Mouse (Mus musculus): ENCODE results near the gene Smok3c. TPM values are rescaled to one million over a fixed set of nuclear protein-coding genes. Genes with fewer than 3 reads are reported as not detected.

Gene Smok3c
- polyA plus RNA-seq (2012; rRNA removed) = not detected in 2 replicates

GRCm38 (mm10) chr5:138052894-138053293 is at the start of gene Smok3c:
Smok3c (plus strand) TSS chr5:138053194.

DNA sequence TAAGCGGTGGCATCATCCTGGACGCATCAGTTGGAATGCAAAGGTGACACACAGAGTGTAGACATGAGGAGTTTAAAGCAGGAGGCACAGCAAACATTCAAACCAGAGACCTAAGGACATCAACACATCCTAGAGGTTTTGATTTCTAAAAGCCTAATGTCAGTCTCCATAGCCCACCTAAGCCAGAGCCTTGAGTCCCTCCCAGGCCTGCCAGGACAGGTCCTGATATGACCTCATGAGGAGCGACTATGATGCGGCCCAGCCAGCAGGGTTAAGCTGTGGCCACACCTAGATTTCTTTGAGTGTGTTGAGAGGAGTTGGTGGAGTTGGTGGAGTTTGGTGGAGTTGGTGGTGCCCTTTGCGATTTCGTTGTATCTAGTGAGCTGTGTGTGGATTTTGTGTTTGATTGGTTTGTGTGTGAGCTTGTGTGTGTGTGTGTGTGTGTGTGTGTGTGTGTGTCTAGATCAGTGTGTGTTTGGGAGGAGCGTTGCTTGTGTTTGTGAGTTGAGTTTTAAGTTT is 32.0 kb upstream of the Smok3c start, which contains the start of the genes Smok3a and Smok3b:
TSS of gene Smok3a (plus strand) at position 301 of the 519 bp plus-strand sequence.
TSS of gene Smok3b (plus strand) at position 469 of the 519 bp plus-strand sequence.

DNA sequence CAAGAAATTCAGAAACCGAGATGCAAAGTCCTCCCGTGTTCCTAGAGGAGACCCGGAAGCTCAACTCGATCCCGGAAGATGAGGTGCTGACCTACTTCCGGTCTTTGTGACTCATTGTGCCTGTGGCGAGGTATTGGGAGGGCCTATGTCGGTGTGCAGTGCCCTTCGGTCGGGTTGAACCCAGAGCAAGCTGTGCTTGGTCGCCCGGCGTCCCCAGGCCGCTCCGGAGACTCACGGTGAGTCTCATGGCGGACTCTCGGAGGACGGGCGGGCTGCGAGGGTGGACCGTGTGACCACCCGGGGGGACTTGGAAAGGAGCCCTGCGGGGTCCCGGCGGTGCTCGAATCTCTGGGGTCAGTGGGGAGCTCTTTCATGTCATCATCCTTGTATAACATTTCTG is 32.0 kb downstream of the Smok3c start, which contains the start of gene Zkscan1:
TSS of gene Zkscan1 (plus strand) at position 89 of the 400 bp plus-strand sequence.

Other genes with a start within 250 kb of the Smok3c start
- 1.3 and 3.1 TPM in 2 replicates for gene Pilra, start 216.9 kb upstream of the Smok3c start, polyA plus RNA-seq (2012; rRNA removed)
- gene Pilrb1, start 195.1 kb upstream of the Smok3c start, polyA plus RNA-seq (2012; rRNA removed) = 1.7 and 2.0 TPM in 2 replicates
- gene Pilrb2, start 181.4 kb upstream of the Smok3c start, polyA plus RNA-seq (2012; rRNA removed) = 2.7 and 2.8 TPM in 2 replicates
- 5.7 and 7.1 TPM in 2 replicates for gene Cyp3a13, start 131.6 kb upstream of the Smok3c start, polyA plus RNA-seq (2012; rRNA removed)
- 0.12 and 0.35 TPM in 2 replicates for gene Gjc3, start 90.1 kb upstream of the Smok3c start, polyA plus RNA-seq (2012; rRNA removed)
- 0.88 and 1.7 TPM in 2 replicates for gene Azgp1, start 71.7 kb upstream of the Smok3c start, polyA plus RNA-seq (2012; rRNA removed)
- not detected in 2 replicates for gene Smok3a, start 31.9 kb upstream of the Smok3c start, polyA plus RNA-seq (2012; rRNA removed)
- gene Smok3b, start 31.8 kb upstream of the Smok3c start, polyA plus RNA-seq (2012; rRNA removed) = not detected in 2 replicates
- 3.5 and 4.0 TPM in 2 replicates for gene Zkscan1, start 31.9 kb downstream of the Smok3c start, polyA plus RNA-seq (2012; rRNA removed)
- 5.9 and 6.5 TPM in 2 replicates for gene Zscan21, start 63.7 kb downstream of the Smok3c start, polyA plus RNA-seq (2012; rRNA removed)
- 2.3 and 2.9 TPM in 2 replicates for gene Zfp113, start 102.5 kb downstream of the Smok3c start, polyA plus RNA-seq (2012; rRNA removed)
- gene Cops6, start 107.9 kb downstream of the Smok3c start, polyA plus RNA-seq (2012; rRNA removed) = 61.9 and 65.8 TPM in 2 replicates
- 24.4 and 31.9 TPM in 2 replicates for gene Ap4m1, start 118.8 kb downstream of the Smok3c start, polyA plus RNA-seq (2012; rRNA removed)
- gene Mcm7, start 119.2 kb downstream of the Smok3c start, polyA plus RNA-seq (2012; rRNA removed) = 24.7 and 26.8 TPM in 2 replicates
- gene Taf6, start 134.3 kb downstream of the Smok3c start, polyA plus RNA-seq (2012; rRNA removed) = 39.3 and 55.2 TPM in 2 replicates
- 2.9 and 3.3 TPM in 2 replicates for gene Cnpy4, start 134.3 kb downstream of the Smok3c start, polyA plus RNA-seq (2012; rRNA removed)
- 7.7 and 9.6 TPM in 2 replicates for gene Mblac1, start 141.1 kb downstream of the Smok3c start, polyA plus RNA-seq (2012; rRNA removed)
- 1.8 and 2.0 TPM in 2 replicates for gene Nxpe5, start 172.7 kb downstream of the Smok3c start, polyA plus RNA-seq (2012; rRNA removed)
- 176 and 202 TPM in 2 replicates for gene Lamtor4, start 202.3 kb downstream of the Smok3c start, polyA plus RNA-seq (2012; rRNA removed)
- gene BC037034, start 210.8 kb downstream of the Smok3c start, polyA plus RNA-seq (2012; rRNA removed) = 60.0 and 79.7 TPM in 2 replicates
- 0.52 and 0.76 TPM in 2 replicates for gene Gal3st4, start 219.6 kb downstream of the Smok3c start, polyA plus RNA-seq (2012; rRNA removed)
- not detected in 2 replicates for gene Gm43720, start 226.8 kb downstream of the Smok3c start, polyA plus RNA-seq (2012; rRNA removed)
- gene Gpc2, start 226.8 kb downstream of the Smok3c start, polyA plus RNA-seq (2012; rRNA removed) = 2.2 and 3.5 TPM in 2 replicates
- gene Stag3, start 227.0 kb downstream of the Smok3c start, polyA plus RNA-seq (2012; rRNA removed) = 0.50 and 0.75 TPM in 2 replicates